Mouse (Mus musculus) CD4-positive, CD25-positive, alpha-beta regulatory T cell, adult 2 months (primary cell): ENCODE measurements around the gene Nanos3.

Source experiments
- DNase-seq: peaks from one replicate; pipeline ENCODE4 v3.0.0-alpha.2; 2012; ENCODE audit warnings: low read depth, low spot score

The Nanos3 gene

DNA sequence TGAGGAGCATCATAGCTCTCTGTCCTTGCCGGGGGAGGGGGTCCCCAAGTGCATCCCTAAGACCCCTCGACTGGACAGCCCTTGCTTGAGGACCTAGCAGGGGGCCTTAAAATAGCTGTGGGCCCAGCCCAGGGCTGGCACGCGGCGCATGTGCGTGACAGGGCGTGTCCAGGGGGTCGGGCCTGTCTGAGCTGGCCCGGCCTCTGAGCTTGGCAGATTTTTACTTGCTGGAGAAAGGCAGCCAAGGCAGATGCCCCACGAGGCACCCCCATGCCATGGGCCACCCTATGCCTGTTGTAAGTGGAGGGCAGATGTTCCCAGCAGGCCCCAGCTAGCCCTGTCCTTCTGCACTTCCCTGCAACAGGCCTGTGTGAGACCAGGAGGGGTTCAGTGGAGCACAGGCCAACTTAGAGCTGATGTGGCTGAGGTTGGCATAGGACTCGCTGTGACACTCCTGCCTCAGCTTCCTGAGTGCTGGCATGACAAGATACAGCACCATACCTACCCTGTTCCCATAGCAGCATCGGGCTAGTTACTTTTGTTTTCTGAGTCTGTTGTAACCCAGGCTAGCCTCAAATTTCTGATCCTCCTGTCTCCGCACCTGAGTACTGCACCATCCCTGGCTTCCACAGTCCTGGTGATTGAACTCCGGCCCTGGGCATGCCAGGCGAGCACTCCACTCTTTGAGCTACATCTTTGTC lies 16.7 kb upstream of the Nanos3 start:
- DNase-seq: peak; percentile 84

- peak; percentile 81 for DNase-seq
Measured at GRCm38 (mm10) chr8:84200652-84201544, 15.9 kb upstream of the Nanos3 start.

GRCm38 (mm10) chr8:84200126-84200555 lies 15.1 kb upstream of the Nanos3 start:
- peak; percentile 43 for DNase-seq

DNA sequence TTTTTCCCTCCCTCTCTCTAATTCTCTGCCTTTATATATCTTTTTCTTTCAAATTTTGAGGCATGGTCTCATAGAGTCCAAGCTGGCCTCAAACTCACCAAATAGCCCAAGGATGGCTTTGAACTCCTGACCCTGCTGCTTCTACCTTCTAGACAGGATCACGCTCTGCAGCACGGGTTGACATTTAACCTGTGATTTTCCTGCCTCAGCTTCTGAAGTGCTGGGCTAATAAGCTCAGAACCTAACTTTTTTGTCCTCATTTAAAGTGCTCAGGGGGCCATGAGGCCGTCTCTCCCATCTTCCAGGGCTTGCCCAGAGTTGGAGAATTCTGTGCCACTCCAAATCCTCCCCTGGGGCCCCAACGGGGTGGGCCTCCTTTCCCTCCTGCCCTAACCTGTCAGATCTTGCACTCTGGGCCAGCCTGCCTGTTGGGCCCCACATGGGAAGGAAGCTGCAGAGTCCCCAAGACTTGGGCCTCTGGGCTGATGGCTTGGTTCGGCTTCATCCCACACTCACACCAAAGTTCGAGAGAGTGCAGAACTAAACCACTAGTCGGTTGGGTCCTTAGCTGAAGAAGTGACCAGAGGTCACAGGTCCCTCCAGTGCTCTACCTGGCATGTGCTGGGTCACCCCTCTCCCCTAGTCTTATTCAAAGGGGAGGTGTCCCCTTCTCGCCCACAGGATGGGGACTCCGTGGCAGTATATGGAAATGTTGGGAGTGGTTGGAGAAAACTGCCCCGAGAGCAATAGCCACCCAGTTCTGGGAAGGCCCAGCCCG lies 14.5 kb upstream of the Nanos3 start:
- DNase-seq: peak; percentile 45

DNA sequence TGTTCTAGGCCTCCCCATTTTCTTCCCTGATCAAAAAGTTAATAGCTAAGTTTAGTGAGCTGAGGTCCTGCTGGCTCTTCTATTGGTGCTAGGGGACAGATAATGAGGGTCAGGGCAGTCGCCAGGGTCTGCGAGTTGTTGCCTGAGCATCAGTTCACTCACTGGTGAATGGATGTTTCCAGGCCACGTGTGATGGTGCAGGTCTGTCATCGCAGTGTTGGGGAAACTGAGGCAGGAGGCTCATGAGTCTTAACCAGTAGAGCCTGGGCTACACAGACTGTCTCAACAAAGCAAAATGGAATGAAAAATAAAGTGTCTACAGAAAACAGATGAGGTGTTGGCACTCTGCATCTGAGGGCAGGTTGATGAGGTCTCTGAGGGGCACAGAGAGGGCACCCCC lies 13.9 kb upstream of the Nanos3 start:
- DNase-seq: no peak

DNA sequence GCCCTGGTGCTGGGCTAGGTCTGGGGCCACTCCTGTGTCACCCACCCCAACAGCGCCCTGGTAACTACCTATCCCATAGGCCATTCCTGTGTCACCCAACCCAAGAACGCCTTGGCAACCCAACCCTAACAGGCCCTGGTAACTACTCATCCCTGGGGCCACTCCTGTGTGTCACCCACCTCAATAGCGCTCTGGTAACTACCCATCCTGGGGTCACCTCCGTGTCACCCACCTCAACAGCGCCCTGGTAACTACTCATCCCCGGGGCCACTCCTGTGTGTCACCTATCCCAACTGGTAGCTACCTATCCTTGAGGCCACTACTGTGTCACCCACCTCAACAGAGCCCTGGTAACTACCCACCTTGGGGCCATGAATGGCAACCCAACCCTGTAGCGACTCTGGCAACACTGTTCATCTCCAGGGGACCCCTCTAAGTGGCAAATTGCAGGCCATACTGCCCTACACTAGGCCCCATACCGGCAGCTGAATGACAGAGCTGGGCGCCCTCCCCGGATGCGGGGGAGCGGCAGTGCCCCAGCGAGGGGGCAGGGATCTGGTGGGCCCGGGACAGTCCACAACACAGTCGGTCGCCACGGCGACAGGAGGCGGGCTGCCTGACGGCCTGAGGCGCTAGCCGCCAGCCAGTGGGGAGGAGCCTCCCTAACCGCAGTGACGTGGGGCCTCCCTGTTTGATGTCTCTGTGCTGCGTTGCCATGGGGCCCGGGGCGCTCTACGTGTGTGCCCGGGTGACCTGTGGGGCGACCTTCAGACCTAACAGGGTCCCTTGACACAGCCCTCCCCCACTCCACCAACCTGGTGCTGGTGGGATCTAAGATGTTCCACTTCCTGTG lies 13.1 kb upstream of the Nanos3 start:
- peak; percentile 100 for DNase-seq

DNA sequence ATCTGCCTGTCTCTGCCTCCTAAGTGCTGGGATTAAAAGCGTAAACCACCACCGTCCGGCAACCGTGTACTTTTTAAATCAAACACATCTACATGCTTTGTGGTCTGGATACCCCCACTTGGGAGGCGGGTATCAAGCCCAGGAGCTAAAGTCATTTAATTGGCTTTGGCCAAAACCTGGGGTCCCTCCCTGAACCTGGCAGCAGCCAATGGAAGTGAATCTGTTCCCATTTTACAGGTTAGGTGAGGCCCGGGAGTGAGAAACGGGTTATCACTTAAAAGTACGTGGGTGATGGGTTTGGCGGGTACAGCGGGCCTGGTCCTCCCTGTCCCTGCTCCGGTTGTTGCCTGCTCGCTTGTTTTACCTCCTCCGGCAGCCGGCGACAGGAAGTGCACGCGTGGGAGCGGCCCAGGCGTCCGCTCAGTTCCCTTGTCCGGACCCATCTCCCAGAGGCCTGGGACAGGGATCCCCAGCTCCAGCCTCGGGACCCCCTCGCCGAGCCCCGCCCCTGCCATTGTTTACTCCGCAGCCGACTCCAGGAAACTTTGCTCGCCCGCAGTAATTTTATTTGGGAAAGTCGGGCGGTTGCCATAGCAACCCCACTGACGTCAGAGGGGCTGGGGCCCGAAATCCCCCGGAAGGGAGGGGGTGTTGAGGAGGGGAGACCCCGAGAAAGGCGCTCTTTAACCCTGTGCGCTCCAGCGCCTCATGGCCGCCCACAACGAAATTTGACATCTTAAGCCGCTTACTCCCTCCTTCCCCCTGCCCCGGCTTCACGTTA lies 12.3 kb upstream of the Nanos3 start:
- DNase-seq: peak; percentile 94

GRCm38 (mm10) chr8:84194224-84194743 lies 9.3 kb upstream of the Nanos3 start:
- DNase-seq: peak; percentile 14

DNA sequence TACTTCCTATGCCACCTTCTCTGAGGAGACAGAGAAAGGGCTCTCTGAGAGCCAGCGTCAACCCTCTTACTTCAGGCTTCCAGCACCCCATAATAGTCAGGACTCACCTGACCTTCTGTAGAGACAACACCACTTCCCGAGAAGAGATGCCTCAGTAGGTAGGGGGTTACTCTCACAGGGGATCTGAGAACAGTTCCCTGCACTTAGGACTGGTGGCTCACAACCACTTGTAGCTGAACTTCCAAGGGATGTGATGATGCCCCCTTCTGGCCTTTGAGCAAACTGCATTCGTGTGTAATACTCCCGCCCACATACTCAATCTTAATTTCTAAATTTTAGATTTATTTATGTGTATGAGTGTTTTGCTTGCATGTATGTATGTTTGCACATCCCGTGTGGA lies 8.5 kb upstream of the Nanos3 start:
- peak; percentile 83 for DNase-seq

- peak; percentile 19 for DNase-seq
Measured at GRCm38 (mm10) chr8:84193161-84193560, 8.1 kb upstream of the Nanos3 start.

DNA sequence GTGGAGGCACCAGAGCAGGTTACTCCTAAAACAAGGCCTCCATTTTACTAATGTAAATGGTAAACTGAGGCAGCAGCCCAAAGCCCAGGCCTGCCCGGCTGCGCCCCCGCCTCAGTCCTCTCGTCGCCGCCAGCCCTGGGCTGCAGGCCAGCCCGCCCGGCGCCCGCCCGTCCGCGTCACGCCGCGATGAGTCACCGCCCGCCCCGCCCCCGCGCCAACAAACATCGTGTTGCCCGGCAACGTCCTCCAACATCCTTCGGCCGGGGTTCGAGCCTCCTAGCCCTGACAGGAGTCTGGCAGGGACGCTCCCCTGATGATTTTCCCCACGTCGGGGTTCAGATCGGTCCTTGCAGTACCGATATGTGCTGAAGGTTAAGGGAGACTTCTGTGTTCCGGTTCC lies 7.5 kb upstream of the Nanos3 start:
- DNase-seq: peak; percentile 92

DNA sequence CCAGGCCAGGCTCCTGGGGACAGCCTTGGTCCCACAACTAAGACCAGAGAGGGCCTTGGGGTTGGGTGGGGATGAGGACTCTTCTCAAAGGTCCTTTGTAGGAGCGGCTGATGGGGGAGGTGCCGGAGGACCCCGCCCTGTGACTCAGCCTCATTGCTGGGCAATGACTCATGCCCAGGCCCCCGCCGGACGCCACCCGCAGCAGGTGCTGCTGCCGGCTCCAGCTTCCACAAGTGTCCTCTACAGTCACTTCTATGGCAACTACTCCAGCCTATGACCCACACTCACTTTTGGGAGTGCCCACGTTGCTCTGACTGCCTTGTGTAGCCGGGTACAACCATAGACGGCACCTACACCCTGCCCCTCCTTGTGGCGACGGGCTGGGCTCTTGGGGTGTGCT lies 7.0 kb upstream of the Nanos3 start:
- DNase-seq: peak; percentile 62

GRCm38 (mm10) chr8:84190191-84190867 lies 5.3 kb upstream of the Nanos3 start:
- no peak for DNase-seq

GRCm38 (mm10) chr8:84189603-84190002 lies 4.6 kb upstream of the Nanos3 start:
- no peak for DNase-seq

DNA sequence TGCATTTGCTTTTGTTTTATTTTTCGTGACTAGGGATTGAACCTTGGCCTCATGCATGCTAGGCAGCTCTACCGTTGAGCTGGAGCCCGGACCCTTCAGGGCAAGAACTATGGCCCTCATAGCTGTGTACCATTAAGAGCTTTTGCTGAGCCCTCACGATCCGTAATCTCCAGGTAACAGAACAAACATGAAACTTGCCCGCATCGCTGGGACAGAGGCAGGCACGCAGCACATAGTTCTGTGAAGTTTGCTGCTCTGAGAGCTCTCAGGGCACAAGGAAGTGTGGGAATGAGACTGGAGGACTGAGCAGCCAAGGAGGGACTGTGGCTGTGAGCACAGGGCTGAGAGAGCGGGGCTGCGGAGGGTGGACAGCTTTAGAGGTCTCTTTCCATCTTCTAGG lies 3.7 kb upstream of the Nanos3 start:
- DNase-seq: no peak

GRCm38 (mm10) chr8:84187065-84187755 lies 2.2 kb upstream of the Nanos3 start:
- DNase-seq: peak; percentile 82

- peak; percentile 92 for DNase-seq
Measured at GRCm38 (mm10) chr8:84186547-84186946, 1.5 kb upstream of the Nanos3 start.

DNA sequence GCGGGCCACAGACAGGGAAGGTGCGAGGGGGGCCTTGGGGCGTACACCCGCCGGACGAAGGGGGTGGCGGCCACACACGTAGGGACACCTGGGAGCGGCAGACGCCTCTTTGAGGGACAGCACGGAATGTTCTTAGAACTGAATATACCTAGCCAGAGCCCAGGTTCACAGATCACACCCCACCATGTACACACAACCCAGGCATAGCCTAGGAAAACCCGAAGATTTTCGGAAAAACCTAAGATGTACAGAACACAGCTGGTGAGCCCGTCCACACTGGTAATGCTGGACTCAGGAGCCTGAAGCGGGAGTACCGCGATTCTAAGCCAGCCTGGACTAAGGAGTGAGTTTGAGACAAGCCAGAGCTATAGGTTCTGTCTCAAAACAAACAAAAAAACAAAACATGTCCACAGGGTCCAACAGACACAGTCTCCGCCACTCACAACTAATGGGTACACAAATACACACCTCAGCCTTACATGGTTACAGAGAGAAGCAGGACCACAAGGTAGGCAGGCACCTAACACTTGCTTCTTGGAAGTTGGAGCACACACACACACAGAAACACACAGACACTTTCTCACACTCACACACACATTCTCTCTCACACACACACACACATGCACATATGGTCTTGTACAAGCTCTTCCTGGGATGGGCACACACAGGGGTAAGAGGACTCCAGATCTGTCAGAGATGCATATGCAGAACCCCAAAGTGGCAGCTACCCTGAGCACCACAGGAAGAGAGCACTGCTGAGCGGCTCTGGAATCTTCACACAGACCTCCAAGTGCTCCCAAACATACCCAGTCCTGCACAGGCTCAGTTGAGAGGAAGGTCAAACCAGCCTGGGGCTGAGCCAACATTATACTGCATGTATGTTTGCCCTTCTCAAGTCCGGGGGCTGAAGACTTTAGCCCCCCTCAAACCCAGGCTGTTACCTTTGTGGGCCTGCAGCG lies 653 bp downstream of the Nanos3 start:
- DNase-seq: peak; percentile 12
